Mouse (Mus musculus): Measurements from ENCODE around the gene Cmtm2a. TPM values are rescaled to one million over a fixed set of nuclear protein-coding genes. Genes with fewer than 3 reads are reported as not detected.
A peak's percentile ranks its signal among the peaks of the same experiment; 100 is the strongest.
"Not testable (repeated sequence)": the region's sequence is repeated elsewhere in the genome, so short reads cannot be mapped to it uniquely, and the experiment has no call there.

Gene Cmtm2a
- polyA plus RNA-seq, 1 experiment from 2014 or later, result not detected

DNA sequence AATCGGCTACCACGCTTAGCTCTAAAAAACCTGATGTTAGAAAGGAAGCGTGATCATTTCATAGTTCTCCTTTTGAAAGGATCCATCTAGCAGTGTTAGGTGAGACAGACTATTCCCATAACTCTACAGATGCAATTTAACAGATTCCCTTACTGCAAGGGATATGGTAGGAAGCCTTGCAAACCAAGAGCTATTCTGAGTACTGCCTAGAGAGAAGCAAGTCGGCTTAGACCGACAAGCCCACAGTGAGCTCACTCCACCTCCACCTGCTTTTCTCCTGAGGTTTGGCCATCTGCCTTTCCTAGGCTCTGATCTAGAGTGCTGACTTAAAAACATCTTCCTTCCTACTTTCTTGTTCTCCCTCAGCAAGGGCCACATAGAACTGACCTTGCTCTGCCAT, 31.2 kb downstream of the Cmtm2a start:
- not testable (repeated sequence) for ATAC-seq (ENCODE audit: low FRiP score, low TSS enrichment); H3K4me1 ChIP-seq (ENCODE audit: control insufficient read depth, insufficient read depth, low read length); H3K9me3 ChIP-seq (ENCODE audit: control insufficient read depth, low read length); H3K4me2 ChIP-seq (ENCODE audit: low read length); H3K9ac ChIP-seq (replicated peaks; ENCODE audit: low read length); H3K27ac ChIP-seq (replicated peaks; ENCODE audit: low read depth, low read length); H3K4me3 ChIP-seq (replicated peaks; ENCODE audit: low read depth, low read length); DNase-seq; H3K27me3 ChIP-seq (ENCODE audit: control insufficient read depth, insufficient read depth, low read length)
- 94% methylated on average over 5 of the region's 5 CpGs for WGBS
- peaks cover 18% of the 10 kb centered on the region for H3K36me3 ChIP-seq (ENCODE audit: control insufficient read depth, insufficient read depth, low read length)

DNA sequence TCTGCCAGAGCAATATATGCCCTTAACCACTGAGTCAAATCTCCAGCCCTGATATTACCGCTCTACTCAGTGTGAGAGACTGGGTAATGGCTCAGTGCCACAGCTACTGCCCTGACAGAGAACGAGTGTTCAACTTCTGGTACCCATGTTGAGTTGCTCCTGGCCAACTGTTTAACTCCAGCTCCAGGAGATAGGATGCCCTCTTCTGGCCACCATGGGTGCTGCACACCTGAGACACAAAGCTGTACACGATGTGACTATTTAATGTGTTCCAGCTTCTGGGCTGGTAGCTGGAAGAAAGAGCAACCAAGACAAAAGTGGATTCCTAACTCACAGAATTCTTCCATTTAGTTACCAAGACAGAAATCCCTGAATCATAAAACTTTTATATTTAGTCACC, 40.0 kb downstream of the Cmtm2a start:
- H3K27ac ChIP-seq (replicated peaks; ENCODE audit: low read depth, low read length), result no peak overlapping the region
- WGBS, result 93% methylated on average over 3 of the region's 3 CpGs
- H3K4me3 ChIP-seq (replicated peaks; ENCODE audit: low read depth, low read length), result no peak overlapping the region
- H3K4me1 ChIP-seq (ENCODE audit: control insufficient read depth, insufficient read depth, low read length), result peaks cover 6% of the 10 kb centered on the region; the same call in 1 of the 2 replicates
- H3K9me3 ChIP-seq (ENCODE audit: control insufficient read depth, low read length), result peaks cover 2% of the 10 kb centered on the region; the same call in 1 of the 2 replicates
- peaks cover 7% of the 10 kb centered on the region for H3K36me3 ChIP-seq (ENCODE audit: control insufficient read depth, insufficient read depth, low read length)
- no peak for DNase-seq
- no peak for ATAC-seq (ENCODE audit: low FRiP score, low TSS enrichment)
- H3K4me2 ChIP-seq (ENCODE audit: low read length), result no peak overlapping the region
- H3K9ac ChIP-seq (replicated peaks; ENCODE audit: low read length), result no peak overlapping the region
- no peaks in the 10 kb centered on the region for H3K27me3 ChIP-seq (ENCODE audit: control insufficient read depth, insufficient read depth, low read length)

DNA sequence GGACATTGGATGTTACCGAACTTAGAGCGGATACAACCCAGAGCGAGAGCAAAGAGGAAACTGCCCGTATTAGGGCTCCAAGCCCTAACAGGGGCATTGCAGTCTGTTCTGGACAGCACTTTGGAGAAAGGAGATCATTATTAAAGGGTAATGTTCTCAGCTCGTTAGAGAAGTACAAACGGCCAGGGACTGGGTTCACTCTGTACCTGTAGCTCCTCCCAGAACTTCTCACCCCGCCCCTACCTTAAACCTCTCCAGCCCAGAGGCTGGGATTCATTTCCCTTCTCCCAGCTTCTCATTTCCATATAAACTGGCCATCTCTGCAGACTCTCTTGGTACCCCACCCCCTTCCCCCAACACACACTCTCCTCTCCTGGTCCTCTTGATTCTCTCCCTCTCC, 41.5 kb downstream of the Cmtm2a start:
- H3K36me3 ChIP-seq (ENCODE audit: control insufficient read depth, insufficient read depth, low read length), result no peaks in the 10 kb centered on the region
- H3K27me3 ChIP-seq (ENCODE audit: control insufficient read depth, insufficient read depth, low read length), result no peaks in the 10 kb centered on the region
- no peak overlapping the region for H3K27ac ChIP-seq (replicated peaks; ENCODE audit: low read depth, low read length)
- H3K4me1 ChIP-seq (ENCODE audit: control insufficient read depth, insufficient read depth, low read length), result peaks cover 17% of the 10 kb centered on the region
- peak overlapping the region; percentile 65 for H3K4me3 ChIP-seq (replicated peaks; ENCODE audit: low read depth, low read length)
- whole genome bisulfite sequencing, result 0% methylated on average over 7 of the region's 7 CpGs
- H3K4me2 ChIP-seq (ENCODE audit: low read length), result peak overlapping the region; percentile 87
- ATAC-seq (ENCODE audit: low FRiP score, low TSS enrichment), result no peak
- H3K9me3 ChIP-seq (ENCODE audit: control insufficient read depth, low read length), result no peaks in the 10 kb centered on the region
- DNase-seq, result peak; percentile 3
- H3K9ac ChIP-seq (replicated peaks; ENCODE audit: low read length), result peak overlapping the region; percentile 65; the same call in 1 of the 2 replicates

DNA sequence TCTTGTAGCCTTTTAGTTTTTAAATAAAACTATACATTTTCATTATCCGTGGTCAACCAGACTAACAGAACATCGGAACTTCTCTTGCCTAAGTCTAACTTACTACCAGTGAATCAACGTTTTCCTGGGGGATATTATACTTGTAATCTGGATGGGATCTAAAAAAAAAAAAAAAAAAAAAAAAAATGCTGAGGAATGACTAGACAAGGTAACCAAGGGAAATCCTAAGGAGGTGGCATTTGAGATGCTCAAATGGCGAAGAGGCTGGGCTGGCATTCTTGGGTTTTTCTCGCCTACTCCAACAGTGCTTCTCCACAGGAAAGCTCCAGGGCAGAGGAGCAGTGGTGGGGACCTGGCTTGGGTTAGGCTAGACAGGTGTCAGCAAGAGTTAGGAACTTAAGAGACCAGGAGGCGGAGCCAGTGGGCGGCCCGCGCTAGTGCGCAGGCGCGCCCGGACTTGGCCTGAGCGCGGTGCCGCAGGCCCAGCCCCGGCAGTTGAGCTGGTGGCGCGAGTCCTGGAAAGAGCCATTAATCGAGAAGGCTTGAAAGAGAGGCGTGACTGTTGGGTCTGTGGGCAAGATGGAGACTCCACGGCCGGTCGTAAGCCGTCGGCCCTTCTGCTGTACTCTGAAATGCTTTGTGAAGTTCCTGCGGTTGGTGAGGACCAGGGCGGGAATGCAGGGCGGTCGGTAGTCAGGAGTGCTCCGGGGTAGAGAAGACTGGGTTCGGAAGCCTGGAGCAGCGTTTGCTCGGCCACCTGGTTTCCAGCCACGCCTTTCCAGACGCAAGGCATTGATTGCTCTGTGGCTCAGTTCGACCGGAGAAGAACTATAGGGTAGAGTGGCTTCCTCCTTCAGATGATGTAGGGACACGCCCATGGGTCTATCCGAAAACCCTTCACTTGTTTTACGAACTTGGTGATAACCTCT, 42.3 kb downstream of the Cmtm2a start, which contains the start of gene Cklf:
Gene Cklf (plus strand): TSS at position 423 of the 929 bp plus-strand sequence.
- Histone ChIP-seq H3K27ac (replicated peaks; ENCODE audit: low read depth, low read length) (peak within 1 kb of the TSS; percentile 42; the same call in 1 of the 2 replicates), H3K27me3 (ENCODE audit: control insufficient read depth, insufficient read depth, low read length) (no peaks in the 10 kb centered on the region), H3K4me2 (ENCODE audit: low read length) (peak within 1 kb of the TSS; percentile 87), H3K36me3 (ENCODE audit: control insufficient read depth, insufficient read depth, low read length) (no peaks in the 10 kb centered on the region), H3K4me3 (replicated peaks; ENCODE audit: low read depth, low read length) (peak within 1 kb of the TSS; percentile 65), H3K9me3 (ENCODE audit: control insufficient read depth, low read length) (no peaks in the 10 kb centered on the region), H3K4me1 (ENCODE audit: control insufficient read depth, insufficient read depth, low read length) (peaks cover 17% of the 10 kb centered on the region), H3K9ac (replicated peaks; ENCODE audit: low read length) (peak within 1 kb of the TSS; percentile 65)
- WGBS, result 4% methylated on average over 41 of the region's 41 CpGs
- ATAC-seq (ENCODE audit: low FRiP score, low TSS enrichment), result peak; percentile 86
- peak; percentile 96 for DNase-seq

DNA sequence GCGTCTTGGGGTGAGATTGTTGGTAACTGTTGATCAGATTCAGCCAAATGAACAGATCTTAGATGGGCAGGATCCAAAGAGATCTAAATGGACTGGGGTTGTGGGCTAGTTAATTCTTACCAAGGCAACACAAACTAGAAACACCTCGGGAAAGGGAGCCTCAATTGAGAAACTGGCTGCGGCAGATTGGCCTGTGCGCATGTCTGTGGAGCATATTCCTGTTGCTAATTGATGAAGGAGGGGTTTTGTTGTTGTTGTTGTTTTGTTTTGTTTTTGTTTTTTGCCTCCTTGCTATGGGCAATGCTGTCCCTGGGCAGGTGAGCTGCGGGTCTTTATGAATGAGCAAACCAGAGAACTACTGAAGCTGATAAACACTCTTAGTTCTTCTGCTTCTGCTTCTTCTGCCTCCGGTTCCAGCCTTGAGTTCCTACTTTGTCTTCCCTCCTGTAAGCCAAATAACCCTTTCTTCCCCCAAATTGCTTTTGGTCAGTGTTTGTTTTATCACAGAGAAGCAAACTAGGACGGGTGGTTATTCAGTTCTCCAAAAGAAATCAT, 43.5 kb downstream of the Cmtm2a start:
- H3K9me3 ChIP-seq (ENCODE audit: control insufficient read depth, low read length), result no peaks in the 10 kb centered on the region
- peaks cover 17% of the 10 kb centered on the region for H3K4me1 ChIP-seq (ENCODE audit: control insufficient read depth, insufficient read depth, low read length)
- no peak overlapping the region for H3K9ac ChIP-seq (replicated peaks; ENCODE audit: low read length)
- no peak for ATAC-seq (ENCODE audit: low FRiP score, low TSS enrichment)
- H3K27me3 ChIP-seq (ENCODE audit: control insufficient read depth, insufficient read depth, low read length), result no peaks in the 10 kb centered on the region
- H3K27ac ChIP-seq (replicated peaks; ENCODE audit: low read depth, low read length), result no peak overlapping the region
- H3K4me2 ChIP-seq (ENCODE audit: low read length), result no peak overlapping the region
- H3K4me3 ChIP-seq (replicated peaks; ENCODE audit: low read depth, low read length), result no peak overlapping the region
- 0 out of 2 replicates have a peak, but pooled peaks cover 6% of the 10 kb centered on the region for H3K36me3 ChIP-seq (ENCODE audit: control insufficient read depth, insufficient read depth, low read length)
- 88% methylated on average over 7 of the region's 7 CpGs for WGBS
- DNase-seq, result no peak

DNA sequence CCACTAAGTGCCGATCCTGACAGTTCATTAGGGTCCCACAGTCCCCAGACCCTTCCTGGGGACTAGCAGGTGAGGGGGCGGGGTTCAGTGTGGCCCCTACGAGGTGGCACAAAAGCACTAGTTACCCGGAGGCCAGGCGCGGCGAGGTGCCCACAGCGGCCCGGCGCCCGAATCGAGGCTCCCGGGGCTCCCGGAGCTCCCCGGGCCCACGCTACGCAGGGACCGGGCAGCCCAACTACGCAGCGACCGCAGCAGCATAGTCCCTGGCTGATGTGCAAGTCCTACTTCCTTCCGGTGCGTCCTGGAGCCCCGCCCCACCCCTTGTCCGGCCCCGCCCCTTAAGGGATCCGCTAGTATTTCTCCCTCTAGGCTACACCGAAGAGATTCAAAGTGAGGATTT, 44.7 kb downstream of the Cmtm2a start, which contains the start of gene Tk2:
Gene Tk2 (minus strand): TSS at position 283 of the 400 bp plus-strand sequence.
- H3K27ac ChIP-seq (replicated peaks; ENCODE audit: low read depth, low read length), result 0 out of 2 replicates have a peak within 1 kb of the TSS, but pooled peaks have one; percentile 49
- H3K4me3 ChIP-seq (replicated peaks; ENCODE audit: low read depth, low read length), result peak within 1 kb of the TSS; percentile 91
- WGBS, result under 1% methylated on average over 28 of the region's 28 CpGs
- H3K27me3 ChIP-seq (ENCODE audit: control insufficient read depth, insufficient read depth, low read length), result no peaks in the 10 kb centered on the region
- DNase-seq (peak; percentile 90), ATAC-seq (ENCODE audit: low FRiP score, low TSS enrichment) (peak; percentile 87)
- peak within 1 kb of the TSS; percentile 86 for H3K4me2 ChIP-seq (ENCODE audit: low read length)
- peaks cover 13% of the 10 kb centered on the region for H3K36me3 ChIP-seq (ENCODE audit: control insufficient read depth, insufficient read depth, low read length)
- peak within 1 kb of the TSS; percentile 86 for H3K9ac ChIP-seq (replicated peaks; ENCODE audit: low read length)
- H3K9me3 ChIP-seq (ENCODE audit: control insufficient read depth, low read length), result no peaks in the 10 kb centered on the region
- H3K4me1 ChIP-seq (ENCODE audit: control insufficient read depth, insufficient read depth, low read length), result peaks cover 17% of the 10 kb centered on the region

DNA sequence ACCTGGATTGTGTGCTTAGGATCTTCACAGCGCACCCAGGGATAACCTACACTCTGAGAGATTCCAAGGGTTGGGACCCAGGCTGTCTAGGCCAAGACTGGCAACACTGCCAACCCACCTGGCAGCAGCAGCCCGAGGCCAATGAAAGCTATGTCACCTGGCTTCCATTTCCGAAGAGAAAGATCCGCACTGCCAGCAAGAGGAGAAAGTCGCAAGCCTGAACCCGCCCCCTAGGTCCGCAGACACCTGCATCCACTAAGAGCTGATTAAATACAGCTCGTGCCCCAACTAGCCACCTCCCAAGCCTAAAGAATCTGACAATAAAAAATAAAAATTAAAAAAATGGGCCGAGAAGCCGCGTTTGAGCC, 45.1 kb downstream of the Cmtm2a start:
- 0 out of 2 replicates have a peak overlapping the region, but pooled peaks have one; percentile 49 for H3K27ac ChIP-seq (replicated peaks; ENCODE audit: low read depth, low read length)
- H3K36me3 ChIP-seq (ENCODE audit: control insufficient read depth, insufficient read depth, low read length), result peaks cover 17% of the 10 kb centered on the region
- H3K4me2 ChIP-seq (ENCODE audit: low read length), result peak overlapping the region; percentile 86
- peak overlapping the region; percentile 91 for H3K4me3 ChIP-seq (replicated peaks; ENCODE audit: low read depth, low read length)
- H3K9ac ChIP-seq (replicated peaks; ENCODE audit: low read length), result peak overlapping the region; percentile 86
- H3K9me3 ChIP-seq (ENCODE audit: control insufficient read depth, low read length), result no peaks in the 10 kb centered on the region
- DNase-seq (no peak), ATAC-seq (ENCODE audit: low FRiP score, low TSS enrichment) (no peak)
- WGBS, result 4% methylated on average over 11 of the region's 11 CpGs
- H3K27me3 ChIP-seq (ENCODE audit: control insufficient read depth, insufficient read depth, low read length), result no peaks in the 10 kb centered on the region
- H3K4me1 ChIP-seq (ENCODE audit: control insufficient read depth, insufficient read depth, low read length), result peaks cover 17% of the 10 kb centered on the region

DNA sequence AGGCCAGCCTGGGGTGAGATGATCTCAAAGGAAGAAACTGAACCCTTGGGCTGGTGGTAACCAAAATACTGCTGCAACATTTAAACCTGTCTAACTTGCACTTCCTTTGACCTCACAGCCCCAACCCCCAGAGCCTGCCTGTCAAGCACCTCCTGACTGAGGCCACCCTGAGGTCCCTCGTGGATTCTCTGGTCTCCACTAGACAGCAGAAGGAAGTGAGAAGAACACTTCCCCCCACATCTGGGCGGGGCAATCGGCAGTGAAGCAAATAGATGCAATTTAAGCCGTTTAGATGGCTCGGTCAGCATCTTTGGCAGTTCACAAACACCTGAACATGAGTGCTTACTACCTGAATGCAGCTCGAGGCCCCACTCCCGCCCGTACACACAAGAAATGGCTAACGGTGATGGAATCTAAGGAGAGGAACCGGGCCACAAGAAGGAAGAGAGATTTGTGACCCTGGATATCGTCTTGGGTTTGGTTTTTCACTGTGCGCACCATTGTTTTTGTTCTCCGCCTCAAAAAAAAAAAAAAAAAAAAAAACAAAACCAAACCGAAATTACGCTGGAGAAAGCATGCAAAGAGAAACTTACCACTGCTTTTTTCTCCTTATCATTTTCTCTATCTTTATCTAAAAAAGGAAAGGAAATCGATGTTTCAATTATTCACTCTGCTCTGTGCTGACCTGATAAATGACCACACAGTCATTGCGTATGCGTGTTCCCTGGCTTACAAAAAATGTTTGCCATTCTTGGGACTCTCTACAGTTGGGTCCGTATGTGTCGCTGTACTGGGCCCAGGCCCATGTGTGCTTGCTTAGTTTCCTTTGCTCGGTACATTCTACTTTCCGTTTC, 45.7 kb downstream of the Cmtm2a start:
- Histone ChIP-seq H3K36me3 (ENCODE audit: control insufficient read depth, insufficient read depth, low read length) (peaks cover 23% of the 10 kb centered on the region), H3K4me3 (replicated peaks; ENCODE audit: low read depth, low read length) (peak overlapping the region; percentile 91), H3K27me3 (ENCODE audit: control insufficient read depth, insufficient read depth, low read length) (no peaks in the 10 kb centered on the region), H3K9ac (replicated peaks; ENCODE audit: low read length) (peak overlapping the region; percentile 86), H3K27ac (replicated peaks; ENCODE audit: low read depth, low read length) (0 out of 2 replicates have a peak overlapping the region, but pooled peaks have one; percentile 49), H3K4me1 (ENCODE audit: control insufficient read depth, insufficient read depth, low read length) (peaks cover 17% of the 10 kb centered on the region), H3K9me3 (ENCODE audit: control insufficient read depth, low read length) (no peaks in the 10 kb centered on the region), H3K4me2 (ENCODE audit: low read length) (peak overlapping the region; percentile 86)
- 79% methylated on average over 22 of the region's 22 CpGs for WGBS
- no peak for ATAC-seq (ENCODE audit: low FRiP score, low TSS enrichment)
- no peak for DNase-seq

All from midbrain, embryonic 14.5 days (tissue).